Mouse (Mus musculus) layer of hippocampus, adult 18-20 months (tissue): Measurements from ENCODE around the gene Fyco1. TPM values are rescaled to one million over a fixed set of nuclear protein-coding genes. Genes with fewer than 3 reads are reported as not detected.
A peak's percentile ranks its signal among the peaks of the same experiment; 100 is the strongest.
"Not testable (repeated sequence)": the region's sequence is repeated elsewhere in the genome, so short reads cannot be mapped to it uniquely, and the experiment has no call there.

ENCODE experiments used
- DNase-seq, 2 experiments: peaks; one replicate each; pipeline ENCODE4 v3.0.0; 2022; ENCODE audit warnings: low spot score in 2 of 2
- total RNA-seq, 2 experiments: library from RNA; stranded (reverse); gene quantifications; 2 replicates each; pipeline ENCODE4 v1.2.3; 2021

Gene Fyco1
- total RNA-seq, 2 experiments from 2014 or later = 39.1 to 40.3 TPM

GRCm38 (mm10) chr9:123815444-123815843 is 36.3 kb downstream of the Fyco1 start:
- no peak for DNase-seq

DNA sequence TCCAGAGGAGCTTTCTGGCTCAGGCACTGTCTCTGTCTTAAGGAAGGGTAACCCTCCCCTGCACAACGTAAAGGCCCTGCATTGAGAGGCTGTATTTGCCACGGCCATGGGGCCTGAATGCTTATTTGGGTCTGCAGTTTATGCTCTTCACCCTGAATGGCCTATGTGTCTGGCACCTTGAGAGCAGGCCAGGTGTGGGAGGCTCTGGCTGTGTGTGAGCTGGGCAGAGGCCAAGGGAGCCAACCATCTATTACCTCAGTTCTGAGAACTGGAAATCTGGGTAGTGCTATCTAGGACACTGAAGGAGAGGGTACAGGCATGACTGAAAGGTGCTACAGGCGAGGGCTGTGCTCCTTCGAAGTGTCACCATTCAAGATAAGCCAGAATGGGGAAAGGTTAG is 36.9 kb downstream of the Fyco1 start:
- no peak for DNase-seq

DNA sequence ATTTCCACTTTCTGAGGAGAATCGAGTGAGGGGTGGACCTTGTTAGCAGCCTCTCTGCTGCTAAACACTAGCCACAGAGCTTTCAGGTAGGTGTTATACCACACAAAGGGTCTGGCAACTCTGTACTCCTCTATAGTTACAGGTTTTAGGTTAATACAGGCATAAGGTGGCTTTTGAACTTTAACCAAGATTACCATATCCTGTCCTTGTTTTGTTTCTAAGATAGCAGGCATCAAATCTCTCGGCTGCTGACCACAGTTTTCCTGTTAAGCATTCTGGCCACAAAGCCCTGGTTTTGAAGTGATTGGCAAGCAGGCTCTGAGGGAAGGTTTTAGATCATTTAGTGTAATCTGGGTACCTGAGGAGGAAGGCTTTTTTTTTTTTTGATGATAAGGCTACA is 37.4 kb downstream of the Fyco1 start:
- no peak for DNase-seq

- DNase-seq = no peak
These were observed 39.9 kb downstream of the Fyco1 start for GRCm38 (mm10) chr9:123811831-123812230.

GRCm38 (mm10) chr9:123808583-123808982 is 43.1 kb downstream of the Fyco1 start:
- DNase-seq = no peak

DNA sequence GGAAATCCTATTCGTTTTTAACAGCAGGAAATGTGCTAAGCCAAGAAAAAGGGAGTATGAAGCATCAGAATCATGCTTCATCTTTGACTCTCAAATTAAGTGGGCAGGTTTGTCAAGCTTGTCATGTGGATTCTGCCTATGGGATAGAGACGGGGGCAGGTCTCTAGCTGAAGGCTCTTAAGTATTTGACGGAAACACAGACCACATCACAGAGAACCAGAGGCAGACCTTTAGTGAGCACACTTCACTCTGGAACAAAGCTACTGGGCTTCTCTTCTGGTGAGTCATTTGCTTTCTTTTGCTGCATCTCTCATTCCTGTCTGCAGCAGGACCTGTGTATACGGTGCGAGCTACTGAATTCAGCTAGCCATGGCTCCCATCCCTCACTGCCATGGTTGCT is 45.4 kb downstream of the Fyco1 start, which contains the start of gene Cxcr6:
Gene Cxcr6 (plus strand): TSS at position 209 of the 400 bp plus-strand sequence.
- no peak for DNase-seq

- DNase-seq = no peak
These were observed 46.5 kb downstream of the Fyco1 start for GRCm38 (mm10) chr9:123805241-123805640.

DNA sequence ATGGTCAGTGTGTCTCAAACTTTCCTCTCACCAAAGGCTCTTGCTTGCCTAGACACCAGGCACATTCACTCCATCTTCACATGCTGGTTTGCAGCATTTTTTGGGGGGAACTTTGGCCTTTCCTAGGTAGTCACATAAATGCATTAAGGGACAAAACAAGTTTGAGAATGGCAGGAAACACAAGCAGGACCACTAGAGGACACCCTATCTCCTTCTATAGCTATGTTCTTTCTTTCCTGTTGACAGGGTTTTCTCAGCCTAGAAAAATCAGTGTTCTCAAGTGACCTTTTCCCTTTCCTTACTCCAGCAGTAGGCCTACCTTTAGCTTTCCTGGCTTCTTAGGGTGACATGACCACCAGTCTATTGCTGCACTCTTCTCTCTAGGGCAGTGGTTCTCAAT is 48.8 kb downstream of the Fyco1 start:
- no peak for DNase-seq

- DNase-seq = no peak
These were observed 49.3 kb downstream of the Fyco1 start for GRCm38 (mm10) chr9:123802421-123802820.

DNA sequence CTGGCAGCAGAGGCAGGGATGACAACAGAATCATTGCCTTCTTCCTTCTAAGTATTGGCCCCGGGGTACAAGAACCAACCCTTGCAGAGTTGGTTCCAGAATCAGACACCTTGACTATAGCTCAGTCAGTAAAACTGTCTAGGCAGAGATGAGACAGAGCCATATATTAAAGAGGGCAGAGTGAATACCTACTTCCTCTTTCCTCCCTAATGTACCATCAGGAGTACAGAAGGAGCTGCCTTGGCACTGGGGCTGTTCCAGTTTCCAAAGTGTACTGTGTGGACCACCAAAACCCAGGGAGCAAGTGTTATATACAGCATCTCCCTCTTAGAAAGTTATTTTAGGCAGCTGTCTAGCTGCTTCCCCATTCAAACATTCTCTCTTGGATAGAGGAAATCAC is 50.2 kb downstream of the Fyco1 start:
- DNase-seq = no peak

GRCm38 (mm10) chr9:123796174-123796573 is 55.5 kb downstream of the Fyco1 start:
- DNase-seq = peak in 1 of 2 experiments; percentile 48

GRCm38 (mm10) chr9:123788855-123789529 is 62.7 kb downstream of the Fyco1 start:
- no peak for DNase-seq

- DNase-seq = not testable (repeated sequence)
These were observed 78.4 kb downstream of the Fyco1 start for GRCm38 (mm10) chr9:123773299-123773698.

- no peak for DNase-seq
These were observed 82.2 kb downstream of the Fyco1 start for GRCm38 (mm10) chr9:123769532-123769931.

DNA sequence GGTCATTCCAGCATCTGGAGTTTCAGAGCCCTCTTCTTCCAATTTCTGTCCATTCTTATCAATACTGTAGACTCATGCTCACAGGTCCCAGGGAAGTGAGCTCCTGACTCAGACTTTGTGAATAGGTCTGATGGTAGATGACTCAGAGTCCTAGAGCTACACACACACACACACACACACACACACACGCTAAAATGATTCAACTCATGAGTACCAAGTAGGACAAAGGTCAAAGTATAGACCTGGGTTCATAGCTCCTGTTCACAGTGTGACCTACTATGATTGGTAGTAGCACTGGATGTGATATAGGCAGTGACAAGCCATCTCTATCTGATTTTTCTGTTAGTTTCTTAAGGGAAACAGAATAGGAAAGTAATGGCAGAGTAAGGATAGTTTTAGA is 83.3 kb downstream of the Fyco1 start:
- DNase-seq = no peak

- no peak for DNase-seq
These were observed 84.7 kb downstream of the Fyco1 start for GRCm38 (mm10) chr9:123766996-123767395.

DNA sequence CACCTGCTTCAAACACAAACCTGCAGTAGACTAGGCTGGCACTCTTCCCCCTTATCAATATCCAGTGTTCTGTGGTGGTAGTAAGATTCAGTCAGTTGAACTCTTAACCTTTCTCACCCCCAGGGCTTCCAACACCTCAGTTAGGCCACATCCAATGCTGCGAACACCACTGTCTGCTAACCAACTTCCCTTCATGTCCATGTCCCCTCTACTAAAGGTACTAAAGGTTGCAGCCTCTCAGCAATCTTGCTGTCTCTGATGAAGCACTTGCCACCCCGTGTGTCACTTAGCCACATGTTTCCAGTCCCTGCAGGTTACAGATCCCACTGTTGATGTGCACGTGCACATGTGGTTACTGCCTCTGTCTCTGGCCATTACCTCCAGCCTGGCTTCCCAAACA is 87.9 kb downstream of the Fyco1 start:
- no peak for DNase-seq

GRCm38 (mm10) chr9:123762886-123763285 is 88.8 kb downstream of the Fyco1 start:
- DNase-seq = no peak

GRCm38 (mm10) chr9:123760806-123761205 is 90.9 kb downstream of the Fyco1 start:
- no peak for DNase-seq

DNA sequence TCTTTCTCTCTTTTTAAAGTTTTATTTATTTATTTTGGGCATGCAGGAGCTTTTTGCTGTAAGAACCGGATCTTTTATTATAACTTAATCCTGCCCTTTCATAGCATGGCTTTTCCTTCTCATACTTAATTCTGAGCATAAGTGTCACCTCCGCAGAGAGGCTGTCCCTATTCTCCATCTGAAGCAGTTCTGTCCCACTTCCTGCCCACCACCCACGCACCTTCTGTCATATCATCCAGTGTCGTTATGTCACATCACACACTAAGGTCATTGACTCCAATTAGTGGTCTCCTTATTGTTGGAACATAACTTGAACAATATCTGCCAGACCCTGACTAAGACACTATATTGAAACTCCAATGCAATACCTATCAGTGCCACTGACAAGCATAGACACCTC is 93.1 kb downstream of the Fyco1 start:
- no peak for DNase-seq

GRCm38 (mm10) chr9:123758156-123758555 is 93.5 kb downstream of the Fyco1 start:
- DNase-seq = no peak

GRCm38 (mm10) chr9:123757326-123757725 is 94.4 kb downstream of the Fyco1 start:
- no peak for DNase-seq

DNA sequence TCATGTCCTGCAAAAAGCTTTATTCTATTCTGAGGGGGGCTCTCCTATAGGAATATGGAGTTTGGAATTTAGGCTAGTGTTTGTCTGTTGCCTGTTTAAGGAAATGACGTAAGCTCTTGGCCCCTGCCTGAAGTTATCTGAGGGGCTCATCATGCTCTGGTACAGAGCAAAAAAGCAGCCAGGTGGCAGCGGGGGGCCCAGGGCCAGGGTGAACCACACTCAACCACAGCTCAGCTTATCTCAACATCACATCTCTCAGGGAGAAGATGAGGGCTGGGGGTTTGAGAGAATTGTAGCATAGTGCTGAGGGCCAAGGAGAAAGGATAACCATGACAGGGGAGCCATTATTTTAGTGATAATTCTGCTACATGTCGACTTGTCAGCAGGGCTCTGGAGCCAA is 94.9 kb downstream of the Fyco1 start:
- DNase-seq = no peak
